Mouse (Mus musculus) intestine, embryonic 15.5 days (tissue): ENCODE data around the gene 4930438A08Rik. TPM values are rescaled to one million over a fixed set of nuclear protein-coding genes. Genes with fewer than 3 reads are reported as not detected.

Experiments used
- ATAC-seq: fragments of 200-750 bp; cut with Nextera tagmentation; 2 replicates; pipeline ENCODE4 v1.8.0; 2017; ENCODE audit warnings: moderate TSS enrichment, moderate library complexity
- H3K27ac ChIP-seq: fragments of 300-500 bp; sonication (generic); 2 replicates; pipeline ENCODE4 v1.5.1; 2015; ENCODE audit warnings: mild to moderate bottlenecking, inconsistent platforms
- H3K27me3 ChIP-seq: fragments of 300-500 bp; sonication (generic); replicated peaks from 2 replicates; pipeline ENCODE4 v1.6.1; 2015; ENCODE audit warnings: inconsistent platforms
- H3K36me3 ChIP-seq: fragments of 300-500 bp; sonication (generic); 2 replicates; pipeline ENCODE4 v1.6.1; 2015; ENCODE audit warnings: inconsistent platforms
- H3K4me1 ChIP-seq: fragments of 300-500 bp; sonication (generic); replicated peaks from 2 replicates; pipeline ENCODE4 v1.6.1; 2015; ENCODE audit warnings: inconsistent platforms
- H3K4me2 ChIP-seq: fragments of 300-500 bp; sonication (generic); replicated peaks from 2 replicates; pipeline ENCODE4 v1.6.1; 2015; ENCODE audit warnings: mild to moderate bottlenecking, inconsistent platforms
- H3K4me3 ChIP-seq: fragments of 300-500 bp; sonication (generic); replicated peaks from 2 replicates; pipeline ENCODE4 v1.5.1; 2015; ENCODE audit warnings: inconsistent platforms
- H3K9ac ChIP-seq: fragments of 300-500 bp; sonication (generic); 2 replicates; pipeline ENCODE4 v1.6.1; 2015; ENCODE audit warnings: inconsistent platforms
- H3K9me3 ChIP-seq: fragments of 300-500 bp; sonication (generic); 2 replicates; pipeline ENCODE4 v1.6.1; 2016; ENCODE audit warnings: inconsistent platforms
- WGBS: fragments of 180-500 bp; shearing (Covaris S2); methylation state at CpG from one replicate; pipeline ENCODE4 v1.1.7; 2015; 5-methylcytosine and 5-hydroxymethylcytosine counted together
- polyA plus RNA-seq: library from polyadenylated mRNA; unstranded; fragments of >200 nt; fragmentation: Nextera tagmentation; extraction: Ambion mirVana; gene quantifications from 2 replicates; pipeline ENCODE4 v1.2.1, GENCODE M21; 2015

The 4930438A08Rik gene
- polyA plus RNA-seq, 1 experiment from 2014 or later = not detected

- Histone ChIP-seq H3K27me3 (no peaks in the 10 kb centered on the region), H3K27ac (no peak overlapping the region), H3K9ac (no peak overlapping the region), H3K9me3 (no peaks in the 10 kb centered on the region), H3K4me1 (no peaks in the 10 kb centered on the region), H3K4me2 (no peak overlapping the region), H3K36me3 (peaks cover 14% of the 10 kb centered on the region), H3K4me3 (no peak overlapping the region)
- ATAC-seq = no peak
- 86% methylated on average over 6 of the region's 6 CpGs for WGBS
Measured at GRCm38 (mm10) chr11:58314069-58314468, 39.5 kb downstream of the 4930438A08Rik start.

- peaks cover 18% of the 10 kb centered on the region for H3K36me3 ChIP-seq
- no peak for ATAC-seq
- 89% methylated on average over 5 of the region's 5 CpGs for WGBS
- H3K4me2 ChIP-seq = no peak overlapping the region
- no peak overlapping the region for H3K4me3 ChIP-seq
- no peak overlapping the region for H3K9ac ChIP-seq
- H3K27ac ChIP-seq = no peak overlapping the region
- H3K27me3 ChIP-seq = no peaks in the 10 kb centered on the region
- no peaks in the 10 kb centered on the region for H3K9me3 ChIP-seq
- no peaks in the 10 kb centered on the region for H3K4me1 ChIP-seq
Measured at GRCm38 (mm10) chr11:58315536-58316168, 41.1 kb downstream of the 4930438A08Rik start.

- Histone ChIP-seq H3K27me3 (no peaks in the 10 kb centered on the region), H3K9me3 (no peaks in the 10 kb centered on the region), H3K4me2 (no peak overlapping the region), H3K4me1 (no peaks in the 10 kb centered on the region), H3K36me3 (peaks cover 18% of the 10 kb centered on the region), H3K9ac (no peak overlapping the region), H3K4me3 (no peak overlapping the region), H3K27ac (no peak overlapping the region)
- no peak for ATAC-seq
- 84% methylated on average over 17 of the region's 17 CpGs for WGBS
Measured at GRCm38 (mm10) chr11:58316344-58316743, 41.7 kb downstream of the 4930438A08Rik start.

- ATAC-seq = no peak
Measured at GRCm38 (mm10) chr11:58316768-58317390, 42.3 kb downstream of the 4930438A08Rik start.

GRCm38 (mm10) chr11:58322824-58323569 is 48.4 kb downstream of the 4930438A08Rik start:
- under 1% methylated on average over 59 of the region's 63 CpGs for WGBS
- Histone ChIP-seq H3K4me3 (peak overlapping the region; percentile 86), H3K9me3 (no peaks in the 10 kb centered on the region), H3K27ac (peak overlapping the region; percentile 98), H3K4me2 (peak overlapping the region; percentile 81), H3K9ac (peak overlapping the region; percentile 89), H3K27me3 (no peaks in the 10 kb centered on the region), H3K4me1 (peaks cover 11% of the 10 kb centered on the region), H3K36me3 (peaks cover 13% of the 10 kb centered on the region; the same call in 1 of the 2 replicates)
- peak; percentile 99 for ATAC-seq

More at GRCm38 (mm10) chr11:58316768-58317390, 42.3 kb downstream of the 4930438A08Rik start:
- H3K4me2 ChIP-seq = no peak overlapping the region
- peaks cover 18% of the 10 kb centered on the region for H3K36me3 ChIP-seq
- WGBS = 76% methylated on average over 28 of the region's 28 CpGs
- no peaks in the 10 kb centered on the region for H3K27me3 ChIP-seq
- no peak overlapping the region for H3K4me3 ChIP-seq
- no peaks in the 10 kb centered on the region for H3K9me3 ChIP-seq
- no peak overlapping the region for H3K27ac ChIP-seq
- H3K9ac ChIP-seq = no peak overlapping the region
- H3K4me1 ChIP-seq = peaks cover 5% of the 10 kb centered on the region

GRCm38 (mm10) chr11:58323570-58324340 is 49.2 kb downstream of the 4930438A08Rik start:
- H3K27ac ChIP-seq = peak overlapping the region; percentile 98
- H3K27me3 ChIP-seq = no peaks in the 10 kb centered on the region
- 8% methylated on average over 24 of the region's 24 CpGs for WGBS
- H3K36me3 ChIP-seq = peaks cover 13% of the 10 kb centered on the region; the same call in 1 of the 2 replicates
- H3K9me3 ChIP-seq = no peaks in the 10 kb centered on the region
- H3K4me1 ChIP-seq = peaks cover 11% of the 10 kb centered on the region
- H3K9ac ChIP-seq = peak overlapping the region; percentile 41
- peak overlapping the region; percentile 81 for H3K4me2 ChIP-seq
- peak; percentile 42; the same call in 1 of the 2 replicates for ATAC-seq
- H3K4me3 ChIP-seq = peak overlapping the region; percentile 86

GRCm38 (mm10) chr11:58324614-58325229 is 50.1 kb downstream of the 4930438A08Rik start:
- 74% methylated on average over 3 of the region's 3 CpGs for WGBS
- H3K27ac ChIP-seq = no peak overlapping the region
- no peak overlapping the region for H3K4me2 ChIP-seq
- H3K4me3 ChIP-seq = no peak overlapping the region
- no peaks in the 10 kb centered on the region for H3K9me3 ChIP-seq
- H3K36me3 ChIP-seq = peaks cover 7% of the 10 kb centered on the region; the same call in 1 of the 2 replicates
- no peak overlapping the region for H3K9ac ChIP-seq
- ATAC-seq = no peak
- no peaks in the 10 kb centered on the region for H3K27me3 ChIP-seq
- H3K4me1 ChIP-seq = peaks cover 18% of the 10 kb centered on the region

- Histone ChIP-seq H3K27ac (no peak overlapping the region), H3K4me3 (no peak overlapping the region), H3K9ac (no peak overlapping the region), H3K36me3 (peaks cover 9% of the 10 kb centered on the region; the same call in 1 of the 2 replicates), H3K9me3 (no peaks in the 10 kb centered on the region), H3K4me1 (peaks cover 22% of the 10 kb centered on the region), H3K27me3 (no peaks in the 10 kb centered on the region), H3K4me2 (no peak overlapping the region)
- WGBS = 94% methylated on average over 3 of the region's 3 CpGs
- ATAC-seq = no peak
Measured at GRCm38 (mm10) chr11:58326781-58327180, 52.2 kb downstream of the 4930438A08Rik start.

GRCm38 (mm10) chr11:58329906-58330275 is 55.3 kb downstream of the 4930438A08Rik start:
- peak overlapping the region; percentile 72 for H3K27ac ChIP-seq
- H3K4me3 ChIP-seq = peak overlapping the region; percentile 73
- ATAC-seq = peak; percentile 40
- H3K36me3 ChIP-seq = peaks cover 12% of the 10 kb centered on the region; the same call in 1 of the 2 replicates
- peaks cover 25% of the 10 kb centered on the region for H3K4me1 ChIP-seq
- peak overlapping the region; percentile 83 for H3K9ac ChIP-seq
- H3K9me3 ChIP-seq = no peaks in the 10 kb centered on the region
- H3K4me2 ChIP-seq = peak overlapping the region; percentile 65
- no peaks in the 10 kb centered on the region for H3K27me3 ChIP-seq
- WGBS = under 1% methylated on average over 21 of the region's 21 CpGs

- Histone ChIP-seq H3K9me3 (no peaks in the 10 kb centered on the region), H3K36me3 (peaks cover 12% of the 10 kb centered on the region; the same call in 1 of the 2 replicates), H3K4me2 (peak within 1 kb of the TSS; percentile 89), H3K4me1 (peaks cover 25% of the 10 kb centered on the region), H3K27me3 (no peaks in the 10 kb centered on the region), H3K4me3 (peak within 1 kb of the TSS; percentile 73), H3K9ac (peak within 1 kb of the TSS; percentile 83), H3K27ac (peak within 1 kb of the TSS; percentile 72)
- under 1% methylated on average over 52 of the region's 52 CpGs for WGBS
- peak; percentile 95 for ATAC-seq
Measured at GRCm38 (mm10) chr11:58330276-58331148, 55.9 kb downstream of the 4930438A08Rik start, which contains the start of the genes Zfp672 and Sh3bp5l. TSS of gene Zfp672 (minus strand) at chr11:58330339. TSS of gene Sh3bp5l (plus strand) at chr11:58330724.
